Mouse (Mus musculus): ENCODE measurements at regions not wholly inside any gene's neighbourhood (a gene's known extent, or its start where the extent isn't known, plus 50 kb on each side); places are given as distances from the start of the nearest gene placed in this dataset.
A peak's percentile ranks its signal among the peaks of the same experiment; 100 is the strongest.

GRCm38 (mm10) chr3:21218936-21219335 lies 852.0 kb upstream of the Agtr1b start:
- no peak for DNase-seq (ENCODE audit: low spot score)

- DNase-seq (ENCODE audit: low spot score) = no peak
These were observed 835.3 kb upstream of the Tbl1xr1 start for GRCm38 (mm10) chr3:21241184-21241583.

- no peak for DNase-seq (ENCODE audit: low spot score)
These were observed 820.2 kb upstream of the Tbl1xr1 start for GRCm38 (mm10) chr3:21256129-21256760.

- no peak for DNase-seq (ENCODE audit: low spot score)
These were observed 813.1 kb upstream of the Tbl1xr1 start for GRCm38 (mm10) chr3:21263317-21263716.

- no peak for DNase-seq (ENCODE audit: low spot score)
These were observed 811.0 kb upstream of the Tbl1xr1 start for GRCm38 (mm10) chr3:21265491-21265890.

- DNase-seq (ENCODE audit: low spot score) = peak; percentile 6
These were observed 807.9 kb upstream of the Tbl1xr1 start for GRCm38 (mm10) chr3:21268429-21269129.

GRCm38 (mm10) chr3:21269130-21269440 lies 807.4 kb upstream of the Tbl1xr1 start:
- DNase-seq (ENCODE audit: low spot score) = no peak

GRCm38 (mm10) chr3:21270788-21271187 lies 805.7 kb upstream of the Tbl1xr1 start:
- DNase-seq (ENCODE audit: low spot score) = no peak

GRCm38 (mm10) chr3:21272219-21272618 lies 804.2 kb upstream of the Tbl1xr1 start:
- DNase-seq (ENCODE audit: low spot score) = no peak

- no peak for DNase-seq (ENCODE audit: low spot score)
These were observed 783.7 kb upstream of the Tbl1xr1 start for GRCm38 (mm10) chr3:21292774-21293173.

GRCm38 (mm10) chr3:21293308-21293707 lies 783.1 kb upstream of the Tbl1xr1 start:
- no peak for DNase-seq (ENCODE audit: low spot score)

GRCm38 (mm10) chr3:21294776-21295175 lies 781.7 kb upstream of the Tbl1xr1 start:
- DNase-seq (ENCODE audit: low spot score) = no peak

GRCm38 (mm10) chr3:21296581-21297110 lies 779.8 kb upstream of the Tbl1xr1 start:
- no peak for DNase-seq (ENCODE audit: low spot score)

GRCm38 (mm10) chr3:21325329-21325896 lies 751.0 kb upstream of the Tbl1xr1 start:
- DNase-seq (ENCODE audit: low spot score) = no peak

GRCm38 (mm10) chr3:21341916-21342315 lies 734.5 kb upstream of the Tbl1xr1 start:
- DNase-seq (ENCODE audit: low spot score) = no peak

GRCm38 (mm10) chr3:21343095-21343494 lies 733.4 kb upstream of the Tbl1xr1 start:
- DNase-seq (ENCODE audit: low spot score) = no peak

GRCm38 (mm10) chr3:21349421-21349820 lies 727.0 kb upstream of the Tbl1xr1 start:
- no peak for DNase-seq (ENCODE audit: low spot score)

GRCm38 (mm10) chr3:21356150-21356549 lies 720.3 kb upstream of the Tbl1xr1 start:
- DNase-seq (ENCODE audit: low spot score) = no peak

GRCm38 (mm10) chr3:21356831-21357712 lies 719.4 kb upstream of the Tbl1xr1 start:
- DNase-seq (ENCODE audit: low spot score) = no peak

- DNase-seq (ENCODE audit: low spot score) = no peak
These were observed 718.4 kb upstream of the Tbl1xr1 start for GRCm38 (mm10) chr3:21358068-21358467.

- DNase-seq (ENCODE audit: low spot score) = no peak
These were observed 715.4 kb upstream of the Tbl1xr1 start for GRCm38 (mm10) chr3:21361069-21361468.

GRCm38 (mm10) chr3:21379816-21380215 lies 696.6 kb upstream of the Tbl1xr1 start:
- DNase-seq (ENCODE audit: low spot score) = no peak

Measured in yolk sac, embryonic 10.5 days (tissue).